Mouse (Mus musculus): Measurements from ENCODE around the gene Cd3eap. TPM values are rescaled to one million over a fixed set of nuclear protein-coding genes. Genes with fewer than 3 reads are reported as not detected.

Gene Cd3eap
- total and polyA plus RNA-seq, 2 experiments from 2014 or later, result 12.4 to 17.9 TPM

- no peak for ATAC-seq
- H3K4me1 ChIP-seq (ENCODE audit: insufficient read depth, low read length), result no peaks in the 10 kb centered on the region
- DNase-seq (ENCODE audit: low spot score), result peak; percentile 31
- TF ChIP-seq CTCF (IDR thresholded peaks at IDR 0.05; ENCODE audit: low read depth), result peak; percentile 72
- H3K9ac ChIP-seq (replicated peaks; ENCODE audit: low read length), result no peak overlapping the region
- H3K27me3 ChIP-seq (ENCODE audit: insufficient read depth, low read length), result 0 out of 2 replicates have a peak, but pooled peaks cover 5% of the 10 kb centered on the region
- H3K36me3 ChIP-seq (ENCODE audit: insufficient read depth, low read length), result no peaks in the 10 kb centered on the region
- no peak overlapping the region for H3K4me3 ChIP-seq (ENCODE audit: low read length)
- 10% methylated on average over 18 of the region's 18 CpGs for WGBS
- H3K27ac ChIP-seq, result no peak overlapping the region
- no peaks in the 10 kb centered on the region for H3K9me3 ChIP-seq (ENCODE audit: low read length)
- no peak overlapping the region for H3K4me2 ChIP-seq (ENCODE audit: low read depth, low read length)
Observed at GRCm38 (mm10) chr7:19363881-19364280, 4.6 kb upstream of the Cd3eap start.

- H3K4me1 ChIP-seq (ENCODE audit: insufficient read depth, low read length), result peaks cover 8% of the 10 kb centered on the region; the same call in 1 of the 2 replicates
- ATAC-seq, result no peak
- no peaks in the 10 kb centered on the region for H3K27me3 ChIP-seq (ENCODE audit: insufficient read depth, low read length)
- 43% methylated on average over 4 of the region's 4 CpGs for WGBS
- no peaks in the 10 kb centered on the region for H3K9me3 ChIP-seq (ENCODE audit: low read length)
- no peak overlapping the region for H3K9ac ChIP-seq (replicated peaks; ENCODE audit: low read length)
- H3K4me2 ChIP-seq (ENCODE audit: low read depth, low read length), result peak overlapping the region; percentile 85; the same call in 1 of the 2 replicates
- no peak for TF ChIP-seq CTCF (IDR thresholded peaks at IDR 0.05; ENCODE audit: low read depth)
- H3K4me3 ChIP-seq (ENCODE audit: low read length), result no peak overlapping the region
- DNase-seq (ENCODE audit: low spot score), result no peak
- no peak overlapping the region for H3K27ac ChIP-seq
- peaks cover 3% of the 10 kb centered on the region for H3K36me3 ChIP-seq (ENCODE audit: insufficient read depth, low read length)
Observed at GRCm38 (mm10) chr7:19362276-19362675, 3.0 kb upstream of the Cd3eap start.

GRCm38 (mm10) chr7:19361720-19362119, 2.4 kb upstream of the Cd3eap start:
- Histone ChIP-seq H3K4me3 (ENCODE audit: low read length) (peak overlapping the region; percentile 72), H3K36me3 (ENCODE audit: insufficient read depth, low read length) (peaks cover 6% of the 10 kb centered on the region), H3K9me3 (ENCODE audit: low read length) (no peaks in the 10 kb centered on the region), H3K27ac (no peak overlapping the region), H3K27me3 (ENCODE audit: insufficient read depth, low read length) (no peaks in the 10 kb centered on the region), H3K4me1 (ENCODE audit: insufficient read depth, low read length) (peaks cover 8% of the 10 kb centered on the region; the same call in 1 of the 2 replicates), H3K4me2 (ENCODE audit: low read depth, low read length) (peak overlapping the region; percentile 85), H3K9ac (replicated peaks; ENCODE audit: low read length) (no peak overlapping the region)
- TF ChIP-seq CTCF (IDR thresholded peaks at IDR 0.05; ENCODE audit: low read depth), result peak; percentile 75
- WGBS, result 11% methylated on average over 16 of the region's 16 CpGs
- DNase-seq (ENCODE audit: low spot score), result peak; percentile 62
- ATAC-seq, result no peak

- Histone ChIP-seq H3K4me3 (ENCODE audit: low read length) (peak overlapping the region; percentile 72), H3K9me3 (ENCODE audit: low read length) (no peaks in the 10 kb centered on the region), H3K9ac (replicated peaks; ENCODE audit: low read length) (no peak overlapping the region; the same call in 1 of the 2 replicates), H3K4me1 (ENCODE audit: insufficient read depth, low read length) (peaks cover 8% of the 10 kb centered on the region; the same call in 1 of the 2 replicates), H3K27me3 (ENCODE audit: insufficient read depth, low read length) (no peaks in the 10 kb centered on the region), H3K27ac (no peak overlapping the region), H3K4me2 (ENCODE audit: low read depth, low read length) (peak overlapping the region; percentile 85), H3K36me3 (ENCODE audit: insufficient read depth, low read length) (peaks cover 6% of the 10 kb centered on the region)
- WGBS, result under 1% methylated on average over 27 of the region's 27 CpGs
- DNase-seq (ENCODE audit: low spot score) (peak; percentile 90), ATAC-seq (peak; percentile 39)
- no peak for TF ChIP-seq CTCF (IDR thresholded peaks at IDR 0.05; ENCODE audit: low read depth)
Observed at GRCm38 (mm10) chr7:19360944-19361343, 1.7 kb upstream of the Cd3eap start.

GRCm38 (mm10) chr7:19359892-19360641, 784 bp upstream of the Cd3eap start:
- Histone ChIP-seq H3K9ac (replicated peaks; ENCODE audit: low read length) (peak overlapping the region; percentile 63), H3K9me3 (ENCODE audit: low read length) (no peaks in the 10 kb centered on the region), H3K4me3 (ENCODE audit: low read length) (peak overlapping the region; percentile 72), H3K27me3 (ENCODE audit: insufficient read depth, low read length) (no peaks in the 10 kb centered on the region), H3K4me2 (ENCODE audit: low read depth, low read length) (peak overlapping the region; percentile 85), H3K36me3 (ENCODE audit: insufficient read depth, low read length) (peaks cover 8% of the 10 kb centered on the region), H3K4me1 (ENCODE audit: insufficient read depth, low read length) (peaks cover 8% of the 10 kb centered on the region; the same call in 1 of the 2 replicates), H3K27ac (0 out of 2 replicates have a peak overlapping the region, but pooled peaks have one; percentile 54)
- DNase-seq (ENCODE audit: low spot score) (peak; percentile 84), ATAC-seq (peak; percentile 67)
- under 1% methylated on average over 45 of the region's 45 CpGs for WGBS
- TF ChIP-seq CTCF (IDR thresholded peaks at IDR 0.05; ENCODE audit: low read depth), result no peak

- Histone ChIP-seq H3K9ac (replicated peaks; ENCODE audit: low read length) (peak overlapping the region; percentile 63), H3K27ac (no peak overlapping the region), H3K36me3 (ENCODE audit: insufficient read depth, low read length) (peaks cover 13% of the 10 kb centered on the region), H3K27me3 (ENCODE audit: insufficient read depth, low read length) (no peaks in the 10 kb centered on the region), H3K4me2 (ENCODE audit: low read depth, low read length) (peak overlapping the region; percentile 85), H3K4me1 (ENCODE audit: insufficient read depth, low read length) (peaks cover 8% of the 10 kb centered on the region; the same call in 1 of the 2 replicates), H3K9me3 (ENCODE audit: low read length) (no peaks in the 10 kb centered on the region), H3K4me3 (ENCODE audit: low read length) (peak overlapping the region; percentile 72)
- 22% methylated on average over 13 of the region's 13 CpGs for WGBS
- TF ChIP-seq CTCF (IDR thresholded peaks at IDR 0.05; ENCODE audit: low read depth), result no peak
- ATAC-seq (no peak), DNase-seq (ENCODE audit: low spot score) (no peak)
Observed at GRCm38 (mm10) chr7:19358634-19359033, 649 bp downstream of the Cd3eap start.

All from hindbrain, postnatal 0 days (tissue).